Mouse (Mus musculus) midbrain, embryonic 16.5 days (tissue): ENCODE measurements around the gene Orc3. TPM values are rescaled to one million over a fixed set of nuclear protein-coding genes. Genes with fewer than 3 reads are reported as not detected.

Experiments used
- ATAC-seq: fragments of 200-750 bp; cut with Nextera tagmentation; 2 replicates; pipeline ENCODE4 v1.8.0; 2017; ENCODE audit warnings: moderate TSS enrichment
- H3K27ac ChIP-seq: fragments of 300-500 bp; sonication (generic); 2 replicates; pipeline ENCODE4 v1.5.1; 2014; ENCODE audit warnings: mild to moderate bottlenecking, low read length, mixed read lengths
- H3K27me3 ChIP-seq: fragments of 300-500 bp; sonication (generic); 2 replicates; pipeline ENCODE4 v1.6.1; 2014; ENCODE audit warnings: low read depth, low read length, mixed read lengths; ENCODE audit not compliant: control insufficient read depth, insufficient read depth
- H3K36me3 ChIP-seq: fragments of 300-500 bp; sonication (generic); 2 replicates; pipeline ENCODE4 v1.6.1; 2014; ENCODE audit warnings: mild to moderate bottlenecking, low read length, moderate library complexity, mixed read lengths; ENCODE audit not compliant: control insufficient read depth, insufficient read depth
- H3K4me1 ChIP-seq: fragments of 300-500 bp; sonication (generic); 2 replicates; pipeline ENCODE4 v1.6.1; 2014; ENCODE audit warnings: mild to moderate bottlenecking, low read length, mixed read lengths; ENCODE audit not compliant: control insufficient read depth, insufficient read depth
- H3K4me2 ChIP-seq: fragments of 300-500 bp; sonication (generic); 2 replicates; pipeline ENCODE4 v1.6.1; 2014; ENCODE audit warnings: mild to moderate bottlenecking, low read length, mixed read lengths
- H3K4me3 ChIP-seq: fragments of 300-500 bp; sonication (generic); 2 replicates; pipeline ENCODE4 v1.5.1; 2014; ENCODE audit warnings: low read depth, mild to moderate bottlenecking, low read length, moderate library complexity, mixed read lengths
- H3K9ac ChIP-seq: fragments of 300-500 bp; sonication (generic); 2 replicates; pipeline ENCODE4 v1.6.1; 2014; ENCODE audit warnings: low read depth, low read length, mixed read lengths
- H3K9me3 ChIP-seq: fragments of 300-500 bp; sonication (generic); replicated peaks from 2 replicates; pipeline ENCODE4 v1.6.1; 2014; ENCODE audit warnings: mild to moderate bottlenecking, low read length, mixed read lengths; ENCODE audit not compliant: control insufficient read depth, poor library complexity, severe bottlenecking
- WGBS: fragments of 180-500 bp; shearing (Covaris S2); extraction: QIAGEN DNeasy Blood & Tissue Kit; methylation state at CpG from one replicate; pipeline ENCODE4 v1.1.7; 2014; 5-methylcytosine and 5-hydroxymethylcytosine counted together
- polyA plus RNA-seq: library from polyadenylated mRNA; unstranded; fragments of >200 nt; fragmentation: Nextera tagmentation; extraction: Ambion mirVana; gene quantifications from 2 replicates; pipeline ENCODE4 v1.2.1, GENCODE M21; 2015

Gene Orc3
- 78.6 and 86.0 TPM in 2 replicates for polyA plus RNA-seq

DNA sequence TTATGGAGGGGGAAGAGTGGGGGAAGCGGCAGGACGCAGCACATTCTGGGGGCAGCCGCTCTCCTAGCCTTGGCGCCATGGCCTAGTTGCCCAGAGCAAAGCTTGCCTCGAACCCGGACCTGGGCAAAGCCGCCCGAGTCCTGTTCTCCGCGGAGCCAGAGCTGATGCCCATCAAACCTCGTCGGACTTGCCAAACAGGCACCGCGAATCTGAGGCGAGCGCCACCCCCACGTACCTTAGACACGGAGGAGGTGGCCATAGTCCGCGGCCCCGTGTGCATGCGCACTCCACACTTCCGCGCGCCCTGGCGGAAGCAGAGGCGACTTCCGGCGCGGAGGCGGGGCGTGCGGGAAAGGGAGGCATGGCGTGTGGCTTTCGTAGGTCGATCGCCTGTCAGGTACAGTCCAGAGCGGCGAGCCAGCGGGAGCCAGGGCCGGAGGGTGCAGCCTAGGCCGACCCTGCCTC lies at the start of gene Orc3, which contains the start of gene Rars2:
Gene Orc3, minus strand, starts transcription at position 315 of the 465 bp plus-strand sequence.
Gene Rars2, plus strand, starts transcription at position 328 of the 465 bp plus-strand sequence.
- H3K4me3 ChIP-seq, result peak within 1 kb of the TSS; percentile 67
- H3K9ac ChIP-seq, result peak within 1 kb of the TSS; percentile 70
- peak within 1 kb of the TSS; percentile 84 for H3K27ac ChIP-seq
- H3K36me3 ChIP-seq, result peaks cover 2% of the 10 kb centered on the region
- peak within 1 kb of the TSS; percentile 98 for H3K4me2 ChIP-seq
- peaks cover 24% of the 10 kb centered on the region for H3K4me1 ChIP-seq
- WGBS, result under 1% methylated on average over 40 of the region's 42 CpGs
- no peaks in the 10 kb centered on the region for H3K9me3 ChIP-seq
- no peaks in the 10 kb centered on the region for H3K27me3 ChIP-seq
- peak; percentile 99 for ATAC-seq

DNA sequence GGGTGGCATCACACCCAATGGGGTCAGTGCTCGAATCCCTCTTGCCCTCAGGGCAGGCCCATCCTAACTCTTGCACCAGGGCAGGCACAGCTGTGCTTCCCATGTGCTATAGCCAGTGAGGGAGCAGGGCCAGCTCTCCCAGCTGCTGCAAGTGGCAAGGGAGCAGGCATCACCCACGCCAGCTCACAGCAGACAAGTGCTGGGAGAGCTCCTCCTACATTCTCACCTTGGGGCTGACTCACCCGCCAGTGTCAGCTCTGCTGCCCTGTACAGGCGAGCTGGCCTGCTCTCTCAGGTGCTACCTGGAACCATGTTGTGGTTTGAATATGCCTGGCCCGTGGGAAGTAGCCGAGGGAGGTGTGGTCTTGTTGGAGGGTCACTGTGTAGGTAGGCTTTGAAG lies 47.2 kb upstream of the Orc3 start:
- H3K4me2 ChIP-seq, result no peak overlapping the region
- H3K9me3 ChIP-seq, result no peaks in the 10 kb centered on the region
- 84% methylated on average over 6 of the region's 6 CpGs for WGBS
- H3K27me3 ChIP-seq, result no peaks in the 10 kb centered on the region
- H3K27ac ChIP-seq, result no peak overlapping the region
- H3K9ac ChIP-seq, result no peak overlapping the region
- peaks cover 38% of the 10 kb centered on the region for H3K36me3 ChIP-seq
- no peaks in the 10 kb centered on the region for H3K4me1 ChIP-seq
- no peak overlapping the region for H3K4me3 ChIP-seq
- peak; percentile 32; the same call in 1 of the 2 replicates for ATAC-seq

DNA sequence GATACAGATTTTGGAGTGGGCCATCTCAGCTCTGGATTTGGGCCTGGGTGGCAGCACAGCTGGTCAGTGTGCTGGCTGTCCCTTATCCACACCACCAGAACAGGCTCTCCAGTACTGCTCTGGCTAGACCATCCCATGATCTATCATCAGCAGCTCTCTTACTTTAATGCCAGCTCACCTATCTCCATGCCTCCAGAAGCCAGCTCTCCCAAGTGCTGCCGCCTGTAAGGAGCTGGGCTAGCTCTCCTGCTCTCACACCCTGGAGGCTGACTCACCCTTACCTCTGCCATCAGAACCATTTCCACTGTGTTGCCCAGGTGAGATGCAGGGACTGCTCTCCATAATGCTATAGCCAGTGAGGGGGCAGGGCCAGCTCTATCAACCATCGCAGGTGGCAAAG lies 46.8 kb upstream of the Orc3 start:
- Histone ChIP-seq H3K4me3 (no peak overlapping the region), H3K36me3 (peaks cover 37% of the 10 kb centered on the region), H3K27me3 (no peaks in the 10 kb centered on the region), H3K4me2 (no peak overlapping the region), H3K9me3 (no peaks in the 10 kb centered on the region), H3K4me1 (no peaks in the 10 kb centered on the region), H3K9ac (no peak overlapping the region), H3K27ac (no peak overlapping the region)
- ATAC-seq, result peak; percentile 39; the same call in 1 of the 2 replicates
- 96% methylated on average over 2 of the region's 2 CpGs for WGBS

DNA sequence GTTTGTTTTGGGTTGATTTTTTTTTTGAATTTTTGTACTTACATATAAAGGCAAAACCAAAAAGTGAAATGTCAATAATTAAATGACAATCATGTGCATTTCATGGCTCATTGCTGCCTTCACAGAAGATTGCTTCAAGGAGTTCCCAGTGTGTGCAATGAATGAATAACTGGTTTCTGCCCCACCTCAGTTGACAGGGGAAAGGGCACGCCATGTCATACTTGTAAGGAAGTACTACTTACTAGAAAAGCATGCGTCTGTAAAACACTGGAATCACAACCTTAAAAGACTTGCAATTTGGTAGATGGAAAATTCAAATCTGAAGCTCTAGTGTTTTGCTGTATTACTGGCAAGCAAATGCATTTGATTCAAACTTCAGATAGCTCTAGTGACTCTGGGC lies 44.3 kb upstream of the Orc3 start:
- no peak for ATAC-seq
- H3K9me3 ChIP-seq, result no peaks in the 10 kb centered on the region
- H3K9ac ChIP-seq, result no peak overlapping the region
- no peak overlapping the region for H3K27ac ChIP-seq
- no peak overlapping the region for H3K4me3 ChIP-seq
- H3K4me2 ChIP-seq, result no peak overlapping the region
- no peaks in the 10 kb centered on the region for H3K4me1 ChIP-seq
- 90% methylated on average over 2 of the region's 2 CpGs for WGBS
- no peaks in the 10 kb centered on the region for H3K27me3 ChIP-seq
- peaks cover 39% of the 10 kb centered on the region for H3K36me3 ChIP-seq

DNA sequence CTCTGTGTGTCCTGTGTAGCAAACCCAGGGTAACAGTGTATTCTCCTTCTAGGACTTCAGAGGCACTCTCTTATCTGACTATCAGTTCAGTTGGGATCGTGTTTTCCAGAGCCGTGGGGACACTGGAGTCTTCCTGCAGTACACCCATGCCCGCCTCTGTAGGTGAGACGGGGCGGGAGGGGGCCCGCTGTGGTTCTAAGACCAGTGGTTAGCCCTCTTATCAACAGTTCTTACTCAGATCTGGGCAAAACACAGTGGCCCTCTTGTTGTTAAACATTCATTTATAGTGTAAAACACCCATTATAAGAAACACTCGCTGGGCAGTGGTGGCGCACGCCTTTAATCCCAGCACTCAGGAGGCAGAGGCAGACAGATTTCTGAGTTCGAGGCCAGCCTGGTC lies 41.4 kb upstream of the Orc3 start:
- no peaks in the 10 kb centered on the region for H3K9me3 ChIP-seq
- no peak overlapping the region for H3K27ac ChIP-seq
- no peak overlapping the region for H3K4me2 ChIP-seq
- no peak for ATAC-seq
- no peak overlapping the region for H3K4me3 ChIP-seq
- H3K27me3 ChIP-seq, result no peaks in the 10 kb centered on the region
- H3K4me1 ChIP-seq, result no peaks in the 10 kb centered on the region
- peaks cover 32% of the 10 kb centered on the region for H3K36me3 ChIP-seq
- H3K9ac ChIP-seq, result no peak overlapping the region
- WGBS, result 93% methylated on average over 10 of the region's 10 CpGs

DNA sequence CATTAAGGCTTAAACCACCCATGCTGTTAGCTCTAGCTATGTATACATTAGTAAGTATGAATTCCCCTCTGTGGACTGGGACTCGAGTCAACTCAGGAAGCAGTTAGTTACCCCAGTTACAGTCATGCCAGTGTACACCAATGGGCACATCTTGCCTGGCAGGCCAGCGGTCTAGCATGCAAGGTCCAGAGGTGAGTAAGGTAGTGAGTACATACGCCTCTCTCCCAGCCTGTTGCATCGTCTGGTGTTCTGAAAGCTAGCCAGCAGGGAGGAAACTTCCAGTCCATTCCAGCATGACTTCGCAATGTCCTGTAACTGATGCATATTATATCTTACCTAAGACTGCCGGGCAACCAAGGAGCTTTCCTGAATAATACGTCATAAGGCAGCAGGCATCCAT lies 38.4 kb upstream of the Orc3 start:
- no peaks in the 10 kb centered on the region for H3K27me3 ChIP-seq
- no peak overlapping the region for H3K4me3 ChIP-seq
- 94% methylated on average over 7 of the region's 7 CpGs for WGBS
- H3K27ac ChIP-seq, result no peak overlapping the region
- H3K9ac ChIP-seq, result no peak overlapping the region
- no peak overlapping the region for H3K4me2 ChIP-seq
- no peaks in the 10 kb centered on the region for H3K9me3 ChIP-seq
- ATAC-seq, result no peak
- H3K4me1 ChIP-seq, result no peaks in the 10 kb centered on the region
- H3K36me3 ChIP-seq, result peaks cover 24% of the 10 kb centered on the region

DNA sequence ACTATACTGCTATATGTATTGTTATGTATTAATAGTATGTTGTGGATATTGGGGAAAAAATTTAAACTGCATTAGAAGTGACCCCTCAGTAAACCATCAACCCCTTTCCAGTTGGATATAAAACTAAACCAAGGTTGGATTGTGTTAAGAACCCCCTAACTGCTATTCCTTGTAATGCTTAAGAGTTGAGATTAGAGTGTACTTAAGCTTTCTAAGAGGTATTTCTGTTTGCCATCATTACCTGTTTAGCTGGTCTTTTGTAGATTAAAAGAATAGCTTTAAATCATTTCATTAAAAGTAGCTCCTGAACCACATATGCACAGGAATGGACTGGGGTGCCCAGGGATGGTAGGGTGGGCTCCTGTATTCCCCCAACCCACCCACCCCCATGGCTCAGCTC lies 30.0 kb upstream of the Orc3 start:
- H3K4me1 ChIP-seq, result no peaks in the 10 kb centered on the region
- H3K27me3 ChIP-seq, result no peaks in the 10 kb centered on the region
- no peak overlapping the region for H3K27ac ChIP-seq
- H3K9me3 ChIP-seq, result no peaks in the 10 kb centered on the region
- peaks cover 29% of the 10 kb centered on the region for H3K36me3 ChIP-seq
- H3K4me2 ChIP-seq, result no peak overlapping the region
- no peak overlapping the region for H3K4me3 ChIP-seq
- no peak for ATAC-seq
- no peak overlapping the region for H3K9ac ChIP-seq

DNA sequence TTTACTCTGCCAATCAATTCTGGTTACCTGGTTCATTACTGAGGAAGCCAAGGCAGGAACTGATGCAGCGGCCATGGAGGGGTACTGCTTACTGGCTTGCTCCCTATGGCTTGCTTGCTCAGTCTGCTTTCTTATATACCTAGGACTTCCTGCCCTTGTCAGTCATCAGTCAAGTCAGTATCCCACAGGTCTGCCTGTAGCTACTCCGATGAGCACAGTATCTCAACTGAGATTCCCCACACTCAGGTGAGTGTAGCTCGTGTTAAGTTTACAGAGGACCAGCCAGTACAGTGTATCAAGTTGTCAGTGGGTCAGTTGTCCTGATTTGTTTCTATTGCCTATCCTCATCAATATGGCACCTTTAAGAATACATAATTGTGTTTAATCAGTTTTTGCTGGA lies 26.0 kb upstream of the Orc3 start:
- Histone ChIP-seq H3K36me3 (peaks cover 16% of the 10 kb centered on the region), H3K4me2 (no peak overlapping the region), H3K4me1 (no peaks in the 10 kb centered on the region), H3K4me3 (no peak overlapping the region), H3K27me3 (no peaks in the 10 kb centered on the region), H3K27ac (no peak overlapping the region), H3K9me3 (no peaks in the 10 kb centered on the region), H3K9ac (no peak overlapping the region)
- no peak for ATAC-seq
- 96% methylated on average over 3 of the region's 3 CpGs for WGBS

DNA sequence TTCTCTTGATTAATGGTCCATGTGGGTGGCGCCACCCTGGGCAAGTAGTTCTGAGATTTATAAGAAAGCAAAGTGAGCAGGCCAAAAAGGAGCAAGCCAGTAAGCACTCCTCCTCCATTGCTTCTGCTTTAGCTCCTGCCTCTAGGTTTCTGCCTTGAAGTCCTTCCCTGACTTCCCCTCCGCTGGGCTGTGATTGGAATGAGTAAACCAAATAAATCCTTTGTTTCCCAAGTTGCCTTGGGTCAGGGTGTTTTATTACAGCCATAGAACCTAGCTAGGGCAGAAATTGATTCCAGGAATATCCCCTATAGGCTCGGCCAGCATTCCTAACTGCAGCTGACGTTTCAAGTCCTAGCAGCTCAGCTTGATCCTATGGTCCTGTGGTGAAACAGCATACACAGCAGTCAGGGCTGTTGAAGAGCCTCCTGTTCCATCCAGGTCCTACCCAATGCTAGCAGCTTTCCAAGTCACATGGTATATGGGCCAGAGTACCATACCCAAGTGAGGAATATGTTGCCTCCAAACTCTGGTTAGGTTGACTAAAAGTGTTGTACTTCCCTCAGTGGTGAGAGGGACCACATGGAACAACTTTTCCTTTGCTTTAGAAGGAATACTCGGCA lies 25.1 kb upstream of the Orc3 start:
- H3K4me3 ChIP-seq, result no peak overlapping the region
- ATAC-seq, result no peak
- H3K4me2 ChIP-seq, result no peak overlapping the region
- no peaks in the 10 kb centered on the region for H3K9me3 ChIP-seq
- H3K27me3 ChIP-seq, result no peaks in the 10 kb centered on the region
- WGBS, result 88% methylated on average over 5 of the region's 5 CpGs
- H3K4me1 ChIP-seq, result no peaks in the 10 kb centered on the region
- H3K36me3 ChIP-seq, result peaks cover 16% of the 10 kb centered on the region
- H3K9ac ChIP-seq, result no peak overlapping the region
- H3K27ac ChIP-seq, result no peak overlapping the region
